Mouse (Mus musculus) WW6 (cell line): Measurements from ENCODE around the gene Gimap5.

Experiments used
- DNase-seq: peaks from one replicate; pipeline ENCODE4 v3.0.0-alpha.2; 2013; ENCODE audit warnings: low read depth, low spot score

Gimap5 gene

GRCm38 (mm10) chr6:48739780-48740055, 6.3 kb upstream of the Gimap5 start:
- DNase-seq = no peak

GRCm38 (mm10) chr6:48740501-48741169, 5.4 kb upstream of the Gimap5 start:
- no peak for DNase-seq

DNA sequence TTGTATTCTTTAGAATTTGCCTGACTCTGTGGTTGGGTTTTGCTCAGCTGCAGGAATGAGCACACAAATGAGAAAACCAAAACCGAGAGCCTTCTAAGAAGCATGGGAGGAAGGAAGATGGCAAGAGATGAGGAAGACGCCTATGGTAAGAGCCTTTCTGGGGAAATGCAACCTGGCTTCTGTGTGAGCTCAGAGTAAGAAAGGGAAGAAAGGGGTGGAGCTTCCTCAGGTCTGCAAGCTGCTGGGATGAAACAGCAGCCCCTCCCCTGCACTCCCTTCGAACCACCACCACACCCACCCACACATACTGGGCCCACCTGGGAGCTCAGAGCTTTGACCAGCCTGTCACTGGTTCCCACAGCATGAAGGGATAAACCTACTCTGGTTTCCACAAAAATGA, 4.7 kb upstream of the Gimap5 start:
- no peak for DNase-seq

- no peak for DNase-seq
Measured at GRCm38 (mm10) chr6:48741711-48742206, 4.2 kb upstream of the Gimap5 start.

DNA sequence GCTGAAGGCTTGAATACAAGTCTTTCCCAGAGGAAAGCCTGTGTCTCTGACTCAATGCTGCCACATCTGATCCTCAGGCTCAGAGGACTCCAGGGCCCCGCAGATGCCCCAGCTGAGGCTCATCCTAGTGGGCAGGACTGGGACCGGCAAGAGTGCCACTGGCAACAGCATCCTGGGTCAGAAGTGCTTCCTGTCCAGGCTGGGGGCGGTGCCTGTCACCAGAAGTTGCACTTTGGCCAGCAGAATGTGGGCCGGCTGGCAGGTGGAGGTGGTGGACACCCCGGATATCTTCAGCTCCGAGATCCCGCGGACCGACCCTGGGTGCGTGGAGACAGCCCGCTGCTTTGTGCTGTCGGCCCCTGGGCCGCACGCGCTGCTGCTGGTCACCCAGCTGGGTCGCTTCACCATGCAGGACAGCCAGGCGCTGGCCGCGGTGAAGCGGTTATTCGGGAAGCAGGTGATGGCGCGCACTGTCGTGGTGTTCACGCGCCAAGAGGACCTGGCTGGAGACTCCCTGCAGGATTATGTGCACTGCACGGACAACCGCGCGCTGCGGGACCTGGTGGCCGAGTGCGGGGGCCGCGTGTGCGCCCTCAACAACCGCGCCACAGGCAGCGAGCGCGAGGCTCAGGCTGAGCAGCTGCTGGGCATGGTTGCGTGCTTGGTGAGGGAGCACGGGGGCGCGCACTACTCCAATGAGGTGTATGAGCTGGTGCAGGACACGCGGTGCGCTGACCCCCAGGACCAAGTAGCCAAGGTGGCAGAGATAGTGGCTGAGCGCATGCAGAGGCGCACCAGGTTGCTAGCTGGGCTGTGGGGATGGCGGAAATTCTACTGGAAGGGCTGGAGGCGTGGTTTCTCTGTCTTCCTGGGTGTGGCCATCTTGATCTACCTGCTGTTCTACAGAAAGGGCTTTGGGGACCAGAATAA, 3.3 kb upstream of the Gimap5 start:
- no peak for DNase-seq

DNA sequence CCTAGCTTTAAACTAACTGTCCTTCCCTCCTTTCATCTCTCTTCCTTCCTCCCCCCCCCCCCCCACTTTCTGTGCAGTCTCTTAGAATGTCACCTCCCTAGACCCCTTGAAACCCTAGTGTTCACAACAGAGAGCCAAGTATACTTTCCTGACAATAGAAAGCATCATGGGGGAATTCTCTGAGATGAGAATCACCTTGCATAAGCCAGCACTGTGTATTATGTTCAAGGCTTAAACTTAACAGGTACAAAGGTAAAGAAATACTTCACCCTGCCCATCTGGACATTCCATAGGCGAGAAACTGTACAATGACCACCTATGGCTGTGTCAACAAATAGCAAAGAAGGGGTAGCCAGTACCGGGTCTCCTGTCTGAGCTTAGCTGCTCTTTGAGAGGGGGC, 507 bp upstream of the Gimap5 start:
- DNase-seq = no peak

DNA sequence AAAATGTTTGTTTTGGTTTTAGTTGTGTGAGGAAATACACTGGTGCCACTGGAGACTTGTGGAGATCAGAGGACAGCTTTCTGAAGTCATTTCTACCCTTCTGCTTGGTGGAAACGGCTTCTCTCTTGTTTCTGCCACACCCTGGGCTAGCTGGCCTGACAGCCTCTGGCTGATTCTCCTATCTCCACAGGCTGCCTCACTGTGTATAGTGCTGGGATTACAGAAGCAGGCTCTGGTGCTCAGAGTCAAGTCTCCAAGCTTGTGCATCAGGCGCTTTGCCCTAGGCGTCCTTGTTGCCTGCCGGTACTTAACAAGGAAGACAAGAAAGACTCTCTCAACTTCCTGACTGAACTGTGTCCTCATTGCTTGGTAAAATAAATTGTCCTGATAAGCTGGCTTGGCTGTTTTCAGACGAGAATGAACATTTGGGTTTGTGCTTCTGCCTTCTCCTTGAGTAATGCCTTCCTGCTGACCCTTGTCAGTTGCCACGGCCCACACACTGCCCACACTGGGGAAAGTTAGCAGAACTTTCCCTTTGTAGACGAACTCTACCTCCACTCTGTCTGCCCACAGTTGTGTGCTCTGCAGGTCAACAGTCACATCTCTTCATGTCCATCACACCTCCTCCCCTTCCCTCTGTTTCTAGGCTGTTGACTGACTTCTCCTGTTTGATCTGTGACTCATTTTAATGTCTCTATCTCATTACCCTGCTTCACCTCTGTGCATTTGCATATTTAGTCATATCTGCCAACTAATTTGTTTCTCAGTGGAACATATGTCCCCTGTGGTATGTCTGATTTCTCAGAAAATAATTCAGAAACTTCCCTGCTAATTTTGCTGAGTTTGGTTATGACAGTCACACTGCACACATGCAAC, 1.3 kb downstream of the Gimap5 start:
- DNase-seq = no peak

DNA sequence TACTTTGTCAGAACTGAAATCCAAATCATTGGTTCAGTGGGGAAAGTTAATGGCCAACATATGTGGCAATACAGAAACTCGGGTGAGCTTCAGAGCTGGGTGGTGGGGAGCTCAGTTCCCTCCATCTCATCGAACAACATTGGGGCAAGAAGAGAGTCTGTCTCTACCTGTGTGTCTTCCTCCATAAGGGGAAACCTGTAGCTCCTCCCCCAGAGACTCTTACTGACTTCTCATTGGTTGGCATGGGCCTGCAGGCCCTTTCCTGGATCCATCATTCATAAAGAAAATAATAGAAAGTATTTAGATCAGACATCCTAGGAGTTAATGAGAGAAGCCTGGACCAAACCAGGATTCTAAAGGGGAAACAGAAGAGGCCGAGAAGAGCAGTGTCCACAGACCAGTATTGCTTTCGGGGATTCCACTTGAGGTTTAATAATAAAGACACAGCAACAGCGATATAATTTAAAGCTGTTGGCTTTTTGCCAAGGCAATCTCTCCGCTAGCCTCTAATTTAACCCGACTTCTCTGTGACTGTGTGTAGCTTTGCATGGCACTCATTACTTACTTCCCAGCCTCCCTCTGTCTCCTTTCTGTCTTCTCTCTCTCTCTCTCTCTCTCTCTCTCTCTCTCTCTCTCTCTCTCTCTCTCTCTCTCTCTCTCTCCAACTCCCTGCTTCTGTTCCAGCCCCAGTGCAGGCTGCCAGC, 17.7 kb downstream of the Gimap5 start:
- DNase-seq = no peak

GRCm38 (mm10) chr6:48764496-48764895, 18.5 kb downstream of the Gimap5 start:
- DNase-seq = no peak

GRCm38 (mm10) chr6:48768178-48768869, 22.3 kb downstream of the Gimap5 start:
- no peak for DNase-seq

GRCm38 (mm10) chr6:48768933-48769332, 22.9 kb downstream of the Gimap5 start:
- DNase-seq = no peak

- DNase-seq = no peak
Measured at GRCm38 (mm10) chr6:48770696-48771095, 24.7 kb downstream of the Gimap5 start, which contains the start of gene Gimap3. Gene Gimap3 (minus strand): TSS chr6:48770851.

GRCm38 (mm10) chr6:48772030-48772429, 26.0 kb downstream of the Gimap5 start:
- DNase-seq = peak; percentile 59

- DNase-seq = no peak
Measured at GRCm38 (mm10) chr6:48784406-48784805, 38.4 kb downstream of the Gimap5 start.

- DNase-seq = no peak
Measured at GRCm38 (mm10) chr6:48785189-48785588, 39.2 kb downstream of the Gimap5 start.

DNA sequence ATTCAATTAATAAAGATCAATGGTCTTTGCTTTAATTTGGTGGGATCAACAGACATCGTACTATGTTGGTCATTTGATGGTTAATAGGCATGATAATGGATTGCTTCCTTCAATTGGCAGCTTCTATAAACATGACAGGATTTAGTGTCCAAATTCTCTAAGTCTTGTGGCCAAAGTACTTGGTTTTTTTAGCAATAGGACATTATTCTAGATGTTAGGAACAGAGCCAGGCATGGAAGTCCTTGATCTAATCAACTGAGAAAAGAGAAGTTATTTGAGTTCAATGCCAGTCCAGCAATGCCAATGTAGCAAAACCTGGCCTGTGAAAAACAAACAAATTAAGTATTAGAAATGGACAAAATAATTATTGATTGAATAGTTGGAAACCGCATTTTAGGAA, 39.6 kb downstream of the Gimap5 start:
- DNase-seq = no peak

GRCm38 (mm10) chr6:48787867-48788266, 41.9 kb downstream of the Gimap5 start:
- DNase-seq = no peak

DNA sequence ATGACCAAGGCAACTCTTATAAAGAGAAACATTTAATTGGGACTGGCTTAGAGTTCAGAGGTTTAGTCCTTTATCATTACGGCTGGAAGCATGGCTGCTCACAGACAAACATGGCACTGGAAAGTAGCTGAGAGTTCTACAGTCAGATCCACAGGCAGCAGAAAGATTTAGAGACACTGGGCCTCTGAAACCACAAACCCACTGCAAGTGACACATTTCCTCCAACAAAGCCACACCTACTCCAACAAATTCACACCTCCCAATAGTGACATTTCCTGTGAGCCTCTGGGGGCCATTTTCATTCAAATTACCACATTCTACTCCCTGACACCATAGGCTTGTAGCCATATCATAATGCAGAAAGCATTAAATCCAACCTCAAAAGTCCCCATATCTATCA, 55.9 kb downstream of the Gimap5 start:
- no peak for DNase-seq

GRCm38 (mm10) chr6:48803406-48804051, 57.5 kb downstream of the Gimap5 start:
- DNase-seq = no peak
